Mouse (Mus musculus) skeletal muscle tissue, postnatal 0 days (tissue): ENCODE data around the gene Stx17. TPM values are rescaled to one million over a fixed set of nuclear protein-coding genes. Genes with fewer than 3 reads are reported as not detected.

ENCODE experiments used
- microRNA counts: library from miRNA; unstranded; fragments of <30 nt; microRNA quantifications from one replicate; lab custom pipeline; 2015
- microRNA-seq, 2 experiments: library from miRNA; unstranded; fragments of <30 nt; microRNA quantifications; one replicate each; pipeline ENCODE4; 2016
- polyA plus RNA-seq: library from polyadenylated mRNA; unstranded; fragments of >200 nt; fragmentation: Nextera tagmentation; extraction: Ambion mirVana; gene quantifications from 2 replicates; pipeline ENCODE4 v1.2.1, GENCODE M21; 2015

The Stx17 gene
- 21.9 and 26.6 TPM in 2 replicates for polyA plus RNA-seq

GRCm38 (mm10) chr4:48124773-48125469 is at the start of gene Stx17:
Stx17 (plus strand) TSS chr4:48124915.

MicroRNA genes within 50 kb of the gene (microRNA counts, 519-probe panel; counts per million panel counts)
- 296 counts per million, percentile 58 among the panel's probes with 10 or more counts for microRNA mmu-miR-1958 (lab: Ali Mortazavi, UCI)

Small RNAs within 50 kb of the gene (microRNA-seq; reads per million reads assigned to microRNA genes)
- gene Mir1958, result 0 reads per million in 2 experiments

Other genes starting within 250 kb of the Stx17 start
- 0.26 and 0.27 TPM in 2 replicates for gene Nr4a3, start 79.8 kb upstream of the Stx17 start, polyA plus RNA-seq
- 41.1 and 48.7 TPM in 2 replicates for gene Erp44, start 154.6 kb downstream of the Stx17 start, polyA plus RNA-seq
- 2.8 and 3.3 TPM in 2 replicates for gene Invs, start 154.8 kb downstream of the Stx17 start, polyA plus RNA-seq